Mouse (Mus musculus): ENCODE measurements around the gene Apoc3. TPM values are rescaled to one million over a fixed set of nuclear protein-coding genes. Genes with fewer than 3 reads are reported as not detected.

The Apoc3 gene
- total RNA-seq (2021), result not detected
- long read RNA-seq, experiment 1, result 0 reads
- long read RNA-seq, experiment 2, result 0 reads

- intact Hi-C loops (cut with DNase I; ENCODE audit: low total_unique reads), result no loop called here
- DNase-seq, result no peak
Observed at GRCm38 (mm10) chr9:46235596-46235648, at the start of gene Apoc3. Gene Apoc3, minus strand, starts transcription at chr9:46235636.

- intact Hi-C loops (cut with DNase I; ENCODE audit: low total_unique reads), result no loop called here
- DNase-seq, result peak; percentile 92
Observed at GRCm38 (mm10) chr9:46282631-46283436, 47.4 kb upstream of the Apoc3 start, which contains the start of gene Bud13. Gene Bud13, plus strand, starts transcription at chr9:46283008.

- intact Hi-C loops (cut with DNase I; ENCODE audit: low total_unique reads), result no loop called here
Observed at GRCm38 (mm10) chr9:46274494-46274893, 39.1 kb upstream of the Apoc3 start.

GRCm38 (mm10) chr9:46272677-46273454, 37.4 kb upstream of the Apoc3 start, which contains the start of gene Zpr1:
Gene Zpr1, plus strand, starts transcription at chr9:46273064.
- intact Hi-C loops (cut with DNase I; ENCODE audit: low total_unique reads), result no loop called here
- DNase-seq, result peak; percentile 88

More at GRCm38 (mm10) chr9:46274494-46274893, 39.1 kb upstream of the Apoc3 start:
- DNase-seq, result no peak

- intact Hi-C loops (cut with DNase I; ENCODE audit: low total_unique reads), result no loop called here
- no peak for DNase-seq
Observed at GRCm38 (mm10) chr9:46272070-46272469, 36.6 kb upstream of the Apoc3 start.

DNA sequence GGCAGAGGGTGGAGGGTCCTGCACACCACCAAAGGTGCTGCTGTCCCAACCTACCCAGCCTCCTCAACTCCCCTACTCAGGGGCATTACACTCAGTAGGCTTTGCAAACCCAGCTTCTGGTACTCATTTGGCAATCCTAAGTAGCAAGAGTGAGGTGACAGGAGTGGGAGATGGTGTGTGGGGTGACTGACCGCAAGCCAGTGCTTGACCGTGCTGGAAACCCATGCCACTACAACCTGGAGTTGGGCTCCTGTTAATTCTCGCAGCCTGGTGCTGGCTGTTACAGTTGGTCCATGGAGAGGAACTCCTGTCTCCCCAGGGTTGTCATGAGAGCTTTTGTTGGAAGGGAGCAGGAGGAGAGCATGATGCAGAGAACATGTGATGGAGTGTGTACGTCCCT, 35.3 kb upstream of the Apoc3 start:
- intact Hi-C loops (cut with DNase I; ENCODE audit: low total_unique reads), result no loop called here
- no peak for DNase-seq

- DNase-seq, result no peak
- intact Hi-C loops (cut with DNase I; ENCODE audit: low total_unique reads), result no loop called here
Observed at GRCm38 (mm10) chr9:46269125-46269524, 33.7 kb upstream of the Apoc3 start.

GRCm38 (mm10) chr9:46268343-46268873, 33.0 kb upstream of the Apoc3 start, which contains the start of gene Apoa5:
Gene Apoa5, plus strand, starts transcription at chr9:46268633.
- intact Hi-C loops (cut with DNase I; ENCODE audit: low total_unique reads), result no loop called here
- no peak for DNase-seq

- no peak for DNase-seq
- intact Hi-C loops (cut with DNase I; ENCODE audit: low total_unique reads), result no loop called here
Observed at GRCm38 (mm10) chr9:46261131-46261530, 25.7 kb upstream of the Apoc3 start.

- intact Hi-C loops (cut with DNase I; ENCODE audit: low total_unique reads), result no loop called here
- DNase-seq, result no peak
Observed at GRCm38 (mm10) chr9:46259111-46259510, 23.7 kb upstream of the Apoc3 start.

DNA sequence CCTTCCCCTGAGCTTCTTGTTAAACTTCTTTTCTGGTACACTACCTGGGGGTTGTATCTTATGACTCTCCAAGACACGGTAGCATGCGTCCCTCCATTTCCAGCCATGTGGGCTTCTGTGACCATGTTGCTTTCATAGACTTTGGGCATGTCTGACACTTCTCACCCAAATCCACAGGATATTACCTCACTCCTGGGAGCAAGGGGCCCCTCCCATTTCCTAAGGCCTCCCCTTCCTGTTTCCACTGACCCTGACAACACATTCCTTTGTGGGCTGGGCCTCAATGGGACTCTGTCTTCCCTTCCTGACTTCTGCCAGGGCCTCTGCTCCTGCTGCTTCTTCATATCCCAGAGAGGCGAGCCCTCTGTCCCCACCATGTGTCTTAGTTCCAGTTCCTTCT, 22.1 kb upstream of the Apoc3 start:
- intact Hi-C loops (cut with DNase I; ENCODE audit: low total_unique reads), result no loop called here
- no peak for DNase-seq

DNA sequence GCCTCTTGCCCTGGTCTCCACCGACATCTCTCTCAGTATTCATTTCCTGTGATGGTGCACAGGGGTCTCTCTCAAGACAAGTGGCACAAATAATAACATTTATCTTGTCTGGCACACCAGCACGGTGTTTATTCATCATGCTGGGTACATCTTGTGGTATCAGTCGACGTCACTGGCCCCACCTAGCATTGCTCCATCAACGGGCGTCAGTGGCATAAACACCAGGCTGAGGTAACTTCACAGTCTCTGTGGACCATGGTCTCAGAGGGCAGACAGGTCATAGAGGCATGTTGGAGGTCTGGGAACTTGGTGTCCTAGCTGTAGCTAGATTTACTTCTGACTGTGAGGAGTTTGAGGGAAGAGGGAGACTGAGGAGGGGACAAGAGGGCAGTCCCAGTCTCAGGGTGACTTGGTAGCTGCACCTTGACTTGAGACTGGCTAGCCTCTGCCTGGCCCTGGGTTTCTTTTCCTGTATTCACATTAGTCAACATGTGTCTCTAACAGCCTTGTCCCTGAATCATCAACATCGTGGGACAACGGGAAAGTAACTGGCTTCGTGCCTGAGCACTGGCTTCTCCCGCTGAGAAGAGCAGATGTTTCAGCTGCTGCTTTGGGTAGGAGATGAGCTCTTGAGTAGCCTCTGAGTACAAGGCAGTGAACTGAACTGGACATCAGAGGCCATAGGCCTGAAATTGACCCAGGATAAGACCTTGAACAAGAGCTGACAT, 21.4 kb upstream of the Apoc3 start:
- intact Hi-C loops (cut with DNase I; ENCODE audit: low total_unique reads), result no loop called here

DNA sequence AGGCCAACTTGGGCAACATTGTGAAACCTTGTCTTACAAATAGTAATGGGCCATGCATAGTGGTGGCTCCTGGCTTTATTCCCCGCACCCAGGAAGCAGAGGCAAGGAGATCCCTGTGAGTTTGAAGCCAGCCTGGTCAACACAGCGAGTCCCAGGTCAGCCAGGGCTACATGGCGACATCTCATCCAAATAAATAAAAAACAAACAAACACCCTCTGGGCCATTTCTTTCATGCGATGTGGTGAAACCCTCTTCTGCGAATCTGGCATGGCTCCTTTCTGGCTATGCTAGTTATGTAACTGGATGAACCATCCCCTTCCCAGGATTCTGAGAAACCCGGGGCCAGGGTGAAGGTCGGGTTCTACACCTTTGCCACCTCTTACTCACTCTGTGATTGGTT, 20.7 kb upstream of the Apoc3 start:
- intact Hi-C loops (cut with DNase I; ENCODE audit: low total_unique reads), result no loop called here
- DNase-seq, result no peak

More for the DNA sequence above, 21.4 kb upstream of the Apoc3 start:
- DNase-seq, result no peak

DNA sequence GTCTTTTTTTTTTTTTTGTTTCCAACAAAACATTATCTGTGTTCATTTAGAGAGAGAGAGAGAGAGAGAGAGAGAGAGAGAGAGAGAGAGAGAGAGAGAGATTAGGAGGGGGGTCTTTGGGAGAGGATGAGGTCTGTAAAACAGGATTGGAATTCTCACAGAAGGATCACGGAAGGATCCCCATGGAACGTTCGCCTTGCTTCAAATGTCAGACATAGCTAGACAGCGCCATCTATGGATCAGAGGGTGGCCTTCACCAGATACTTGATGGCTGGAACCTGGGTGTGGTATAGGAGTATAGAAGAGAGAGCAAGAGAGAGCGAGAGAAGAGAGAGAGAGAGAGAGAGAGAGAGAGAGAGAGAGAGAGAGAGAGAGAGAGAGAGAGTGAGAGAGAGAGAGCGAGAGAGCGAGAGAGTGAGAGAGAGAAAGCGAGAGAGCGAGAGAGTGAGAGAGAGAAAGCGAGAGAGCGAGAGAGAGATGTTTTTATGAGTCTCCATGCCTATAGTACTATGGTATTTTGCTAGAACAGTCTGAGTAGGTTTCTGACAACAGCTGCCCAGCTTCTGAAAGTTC, 11.4 kb upstream of the Apoc3 start:
- intact Hi-C loops (cut with DNase I; ENCODE audit: low total_unique reads), result loop anchor here (5.0 kb wide), 1 partner anchor 240 kb away; no protein-coding TSS in a partner anchor
- DNase-seq, result peak; percentile 41

DNA sequence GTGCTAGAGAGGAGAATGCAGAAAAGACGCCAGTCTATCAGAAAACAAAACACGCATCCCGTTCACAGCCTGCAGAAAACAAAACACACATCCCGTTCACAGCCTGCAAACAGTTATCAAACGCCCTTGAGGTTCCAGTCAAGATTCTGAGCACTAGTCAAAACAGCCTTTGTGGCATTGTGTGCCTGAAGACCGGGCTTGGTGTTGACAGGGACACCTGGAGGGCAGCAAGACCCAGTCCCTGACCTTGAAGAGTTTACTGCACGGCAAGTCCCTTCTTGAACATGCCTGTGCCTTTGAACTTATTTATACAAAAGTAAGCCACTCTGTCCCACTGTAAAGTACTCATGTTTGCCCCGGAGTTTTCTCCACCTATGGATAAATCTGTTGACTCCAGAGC, 8.1 kb upstream of the Apoc3 start:
- intact Hi-C loops (cut with DNase I; ENCODE audit: low total_unique reads), result no loop called here
- DNase-seq, result no peak

GRCm38 (mm10) chr9:46243122-46243521, 7.7 kb upstream of the Apoc3 start:
- intact Hi-C loops (cut with DNase I; ENCODE audit: low total_unique reads), result no loop called here
- DNase-seq, result no peak

DNA sequence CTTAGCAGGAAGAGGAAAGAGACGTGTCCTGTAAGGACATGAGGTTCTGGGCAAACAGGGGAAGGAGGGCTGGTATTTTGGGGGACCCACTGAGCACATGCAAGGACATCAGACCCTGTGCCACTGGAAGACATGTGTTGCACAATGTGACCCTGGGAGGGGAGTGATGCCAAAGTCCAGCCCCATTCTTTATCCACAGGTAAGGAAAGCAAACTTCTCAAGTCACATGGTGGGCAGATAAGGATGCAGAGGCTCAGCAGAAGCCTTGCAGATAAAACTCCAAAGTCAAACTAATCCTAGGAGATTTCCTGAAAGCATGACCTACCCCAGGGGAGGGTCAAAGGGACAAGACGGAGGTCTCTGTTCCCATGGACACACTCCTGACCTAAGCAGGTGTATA, 6.4 kb upstream of the Apoc3 start:
- intact Hi-C loops (cut with DNase I; ENCODE audit: low total_unique reads), result no loop called here
- no peak for DNase-seq

DNA sequence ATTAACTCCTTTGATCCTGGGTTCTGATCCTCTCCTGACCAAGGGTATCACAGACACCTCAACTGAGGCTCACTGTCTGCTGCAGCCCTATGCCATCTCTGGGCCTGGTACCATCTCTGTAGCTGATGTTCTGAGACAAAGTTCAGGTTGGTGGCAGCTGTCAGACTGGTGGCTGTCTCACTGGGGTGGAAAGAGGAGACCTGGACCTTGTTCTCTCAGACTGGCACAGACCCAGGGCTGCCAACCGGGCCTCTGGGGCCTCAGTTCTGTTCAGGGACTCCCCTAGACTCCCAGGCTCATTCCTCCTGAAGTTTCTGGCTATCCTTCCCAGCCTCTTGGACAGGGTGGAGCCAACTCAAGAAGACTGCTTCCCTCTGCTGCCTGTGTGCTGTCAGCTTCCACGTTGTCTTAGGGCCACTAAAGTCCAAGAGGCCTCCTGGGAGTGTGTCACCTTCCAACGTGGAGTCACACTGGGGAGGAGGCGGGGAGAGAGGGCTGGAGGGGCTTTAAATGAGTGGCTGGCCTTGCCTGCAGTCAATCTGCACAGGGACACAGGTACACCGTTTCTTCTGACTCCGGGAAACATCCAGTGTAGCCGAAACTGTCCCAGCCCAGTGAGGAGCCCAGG, 5.2 kb upstream of the Apoc3 start, which contains the start of gene Apoa4:
TSS of gene Apoa4 (plus strand) at position 171 of the 628 bp plus-strand sequence.
- no peak for DNase-seq
- intact Hi-C loops (cut with DNase I; ENCODE audit: low total_unique reads), result no loop called here

DNA sequence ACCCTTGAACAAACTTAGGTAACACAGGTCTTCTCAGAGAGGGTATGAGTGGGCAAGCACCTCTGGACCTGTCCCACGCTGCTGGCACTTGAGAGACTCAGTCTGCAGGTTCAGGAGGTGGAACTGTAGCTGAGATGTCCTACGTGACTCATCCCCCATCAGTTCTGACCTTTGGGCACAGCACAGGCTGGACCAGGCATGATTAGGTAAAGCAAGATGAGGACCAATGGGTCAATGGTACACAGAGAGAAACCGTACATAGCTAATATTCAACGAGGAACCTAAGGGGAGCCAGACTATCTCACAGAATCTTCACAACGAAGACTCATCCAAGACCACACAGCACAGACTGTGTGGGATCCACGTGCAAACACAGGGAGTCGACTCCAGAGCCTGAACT, 3.4 kb upstream of the Apoc3 start:
- intact Hi-C loops (cut with DNase I; ENCODE audit: low total_unique reads), result no loop called here
- DNase-seq, result no peak
